Mouse (Mus musculus) heart, embryonic 14.5 days (tissue): ENCODE results near the gene Ch25h. TPM values are rescaled to one million over a fixed set of nuclear protein-coding genes. Genes with fewer than 3 reads are reported as not detected.

Experiments
- ATAC-seq: fragments of 200-750 bp; cut with Nextera tagmentation; 2 replicates; pipeline ENCODE4 v1.8.0; 2017; ENCODE audit warnings: low read depth, moderate TSS enrichment; ENCODE audit not compliant: insufficient number of reproducible peaks, insufficient read depth, low FRiP score
- H3K27ac ChIP-seq, 2 experiments: fragments of 200-500 bp in 1 of 2; fragments of 300-500 bp in 1 of 2; sonication (generic) in 1 of 2; replicated peaks in 1 of 2; 2 replicates each; pipeline ENCODE4 v1.5.1; 2012 to 2014; ENCODE audit warnings: low read depth in 2 of 2, low read length in 2 of 2, control low read depth in 1 of 2, mild to moderate bottlenecking in 1 of 2, mixed read lengths in 1 of 2; ENCODE audit not compliant: control insufficient read depth in 1 of 2, insufficient read depth in 1 of 2
- H3K27me3 ChIP-seq: fragments of 300-500 bp; sonication (generic); 2 replicates; pipeline ENCODE4 v1.6.1; 2014; ENCODE audit warnings: mild to moderate bottlenecking, low read length, control low read depth; ENCODE audit not compliant: control insufficient read depth, insufficient read depth
- H3K36me3 ChIP-seq: fragments of 300-500 bp; sonication (generic); 2 replicates; pipeline ENCODE4 v1.6.1; 2014; ENCODE audit warnings: mild to moderate bottlenecking, control low read depth, low read length, mixed read lengths; ENCODE audit not compliant: control insufficient read depth, insufficient read depth
- H3K4me1 ChIP-seq, 2 experiments: fragments of 200-500 bp in 1 of 2; fragments of 300-500 bp in 1 of 2; sonication (generic) in 1 of 2; 2 replicates each; pipeline ENCODE4 v1.6.1; 2012 to 2014; ENCODE audit warnings: low read length in 2 of 2, control low read depth in 1 of 2, mixed read lengths in 1 of 2; ENCODE audit not compliant: control insufficient read depth in 2 of 2, insufficient read depth in 2 of 2
- H3K4me2 ChIP-seq: fragments of 300-500 bp; sonication (generic); 2 replicates; pipeline ENCODE4 v1.6.1; 2014; ENCODE audit warnings: mild to moderate bottlenecking, low read length
- H3K4me3 ChIP-seq, 2 experiments: fragments of 200-500 bp in 1 of 2; fragments of 300-500 bp in 1 of 2; sonication (generic) in 1 of 2; 2 replicates each; pipeline ENCODE4 v1.5.1; 2012 to 2014; ENCODE audit warnings: low read length in 2 of 2, mild to moderate bottlenecking in 2 of 2, control low read depth in 1 of 2, low read depth in 1 of 2, moderate library complexity in 1 of 2; ENCODE audit not compliant: control insufficient read depth in 1 of 2, insufficient read depth in 1 of 2
- H3K9ac ChIP-seq: fragments of 300-500 bp; sonication (generic); 2 replicates; pipeline ENCODE4 v1.6.1; 2014; ENCODE audit warnings: mild to moderate bottlenecking, low read length
- H3K9me3 ChIP-seq: fragments of 300-500 bp; sonication (generic); 2 replicates; pipeline ENCODE4 v1.6.1; 2016; ENCODE audit warnings: low read length, control low read depth; ENCODE audit not compliant: control insufficient read depth
- WGBS: fragments of 180-500 bp; shearing (Covaris S2); extraction: QIAGEN DNeasy Blood & Tissue Kit; methylation state at CpG from one replicate; pipeline ENCODE4 v1.1.7; 2014; 5-methylcytosine and 5-hydroxymethylcytosine counted together
- polyA plus RNA-seq: library from polyadenylated mRNA; unstranded; fragments of >200 nt; fragmentation: Nextera tagmentation; extraction: Ambion mirVana; gene quantifications from 2 replicates; pipeline ENCODE4 v1.2.1, GENCODE M21; 2014

Gene Ch25h
- polyA plus RNA-seq, 1 experiment from 2014 or later, result 4.1 TPM

DNA sequence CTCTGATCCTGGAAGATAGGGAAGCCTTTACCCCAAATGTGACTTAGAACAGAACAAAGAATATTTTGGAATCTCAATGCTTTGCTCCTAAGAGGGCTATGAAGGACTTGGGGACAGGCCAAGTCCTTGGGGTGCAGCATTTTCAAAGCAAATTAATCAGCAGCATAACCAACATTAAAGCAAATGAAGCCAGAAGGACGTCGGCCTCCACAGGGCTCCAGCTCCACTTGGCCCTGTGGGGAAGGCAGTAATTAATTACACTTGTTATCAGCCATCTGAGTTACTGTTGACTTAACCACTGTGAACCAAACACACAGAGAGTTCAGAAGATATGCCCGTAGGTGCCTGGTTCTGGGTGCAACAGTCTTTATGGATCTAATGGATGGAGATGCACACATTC is 43.8 kb upstream of the Ch25h start:
- no peaks in the 10 kb centered on the region for H3K27me3 ChIP-seq
- ATAC-seq, result no peak
- no peak overlapping the region for H3K9ac ChIP-seq
- no peak overlapping the region for H3K4me3 ChIP-seq
- H3K4me1 ChIP-seq, result no peaks in the 10 kb centered on the region
- peaks cover 14% of the 10 kb centered on the region; the same call in 1 of the 2 replicates for H3K36me3 ChIP-seq
- no peak overlapping the region for H3K4me2 ChIP-seq
- no peak overlapping the region for H3K27ac ChIP-seq
- 63% methylated on average over 3 of the region's 3 CpGs for WGBS
- no peaks in the 10 kb centered on the region for H3K9me3 ChIP-seq

GRCm38 (mm10) chr19:34517812-34518594 is 43.0 kb upstream of the Ch25h start:
- Histone ChIP-seq H3K36me3 (peaks cover 14% of the 10 kb centered on the region; the same call in 1 of the 2 replicates), H3K9ac (no peak overlapping the region), H3K4me1 (no peaks in the 10 kb centered on the region), H3K27me3 (no peaks in the 10 kb centered on the region), H3K4me3 (no peak overlapping the region), H3K4me2 (no peak overlapping the region), H3K9me3 (no peaks in the 10 kb centered on the region), H3K27ac (no peak overlapping the region)
- no peak for ATAC-seq
- WGBS, result 86% methylated on average over 13 of the region's 13 CpGs

GRCm38 (mm10) chr19:34517197-34517596 is 42.2 kb upstream of the Ch25h start:
- 89% methylated on average over 3 of the region's 3 CpGs for WGBS

DNA sequence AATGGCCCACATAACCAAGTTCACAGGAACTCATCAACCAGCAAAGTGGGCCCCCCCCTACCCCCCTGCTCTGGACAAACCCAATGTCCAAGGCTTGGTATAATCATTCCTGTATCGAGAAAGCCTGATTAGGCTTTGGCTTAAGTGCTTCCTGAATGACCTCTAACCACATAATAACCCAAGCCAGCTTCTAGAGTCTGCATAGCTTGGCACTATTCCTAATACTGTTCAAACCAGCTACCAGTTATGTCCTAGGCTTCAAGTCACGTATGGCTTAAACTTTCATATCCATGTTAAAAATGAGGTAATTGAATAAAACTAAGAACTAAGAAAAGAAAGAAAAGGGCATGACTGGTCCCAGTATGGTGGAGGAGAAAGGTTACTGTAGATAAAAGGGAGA is 41.4 kb upstream of the Ch25h start:
- no peaks in the 10 kb centered on the region for H3K4me1 ChIP-seq
- H3K4me2 ChIP-seq, result no peak overlapping the region
- H3K27me3 ChIP-seq, result no peaks in the 10 kb centered on the region
- ATAC-seq, result no peak
- H3K4me3 ChIP-seq, result no peak overlapping the region
- no peak overlapping the region for H3K27ac ChIP-seq
- no peaks in the 10 kb centered on the region for H3K9me3 ChIP-seq
- no peak overlapping the region for H3K9ac ChIP-seq
- WGBS, result 76% methylated on average over 2 of the region's 2 CpGs
- peaks cover 8% of the 10 kb centered on the region; the same call in 1 of the 2 replicates for H3K36me3 ChIP-seq

More at GRCm38 (mm10) chr19:34517197-34517596, 42.2 kb upstream of the Ch25h start:
- ATAC-seq, result no peak
- Histone ChIP-seq H3K27ac (no peak overlapping the region), H3K4me3 (no peak overlapping the region), H3K36me3 (peaks cover 14% of the 10 kb centered on the region; the same call in 1 of the 2 replicates), H3K4me1 (no peaks in the 10 kb centered on the region), H3K9ac (no peak overlapping the region), H3K4me2 (no peak overlapping the region), H3K27me3 (no peaks in the 10 kb centered on the region), H3K9me3 (no peaks in the 10 kb centered on the region)

GRCm38 (mm10) chr19:34515681-34516080 is 40.7 kb upstream of the Ch25h start:
- no peaks in the 10 kb centered on the region for H3K27me3 ChIP-seq
- no peak for ATAC-seq
- H3K4me1 ChIP-seq, result no peaks in the 10 kb centered on the region
- no peak overlapping the region for H3K4me2 ChIP-seq
- peaks cover 4% of the 10 kb centered on the region; the same call in 1 of the 2 replicates for H3K36me3 ChIP-seq
- H3K27ac ChIP-seq, result no peak overlapping the region
- H3K9me3 ChIP-seq, result no peaks in the 10 kb centered on the region
- H3K4me3 ChIP-seq, result no peak overlapping the region
- 79% methylated on average over 3 of the region's 3 CpGs for WGBS
- H3K9ac ChIP-seq, result no peak overlapping the region

DNA sequence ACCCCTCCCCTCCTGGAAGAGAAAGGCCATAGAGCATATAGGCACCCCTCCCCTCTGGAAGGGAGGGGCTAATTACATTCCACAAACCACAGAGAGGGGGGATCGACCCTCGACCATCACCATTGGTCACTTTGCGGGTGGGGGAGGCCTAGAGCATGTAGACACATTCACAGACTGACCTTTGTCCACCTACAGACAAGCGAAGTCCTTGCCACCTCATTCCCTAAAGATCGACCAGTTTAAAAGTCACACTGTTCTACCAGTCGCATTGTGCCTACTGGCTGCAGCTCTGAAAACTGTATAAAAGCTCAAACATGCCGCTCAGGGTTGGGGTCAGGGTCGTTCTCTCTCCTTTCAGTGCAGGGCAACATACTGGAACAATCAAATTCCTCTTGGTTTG is 36.6 kb upstream of the Ch25h start:
- Histone ChIP-seq H3K4me1 (no peaks in the 10 kb centered on the region), H3K36me3 (peaks cover 29% of the 10 kb centered on the region), H3K4me3 (no peak overlapping the region), H3K4me2 (no peak overlapping the region), H3K27ac (no peak overlapping the region), H3K9ac (no peak overlapping the region), H3K27me3 (no peaks in the 10 kb centered on the region), H3K9me3 (no peaks in the 10 kb centered on the region)
- 82% methylated on average over 8 of the region's 8 CpGs for WGBS
- ATAC-seq, result no peak

- Histone ChIP-seq H3K4me3 (no peak overlapping the region), H3K4me2 (no peak overlapping the region), H3K9me3 (no peaks in the 10 kb centered on the region), H3K9ac (no peak overlapping the region), H3K36me3 (peaks cover 37% of the 10 kb centered on the region), H3K4me1 (no peaks in the 10 kb centered on the region), H3K27ac (no peak overlapping the region), H3K27me3 (no peaks in the 10 kb centered on the region)
- WGBS, result 85% methylated on average over 5 of the region's 5 CpGs
- no peak for ATAC-seq
These were observed 35.8 kb upstream of the Ch25h start for GRCm38 (mm10) chr19:34510717-34511116.
